Mouse (Mus musculus) kidney, postnatal 0 days (tissue): ENCODE results near the gene Cdca8. TPM values are rescaled to one million over a fixed set of nuclear protein-coding genes. Genes with fewer than 3 reads are reported as not detected.

ENCODE experiments used
- ATAC-seq: fragments of 200-750 bp; cut with Nextera tagmentation; replicated peaks from 2 replicates; pipeline ENCODE4 v1.8.0; 2017; ENCODE audit warnings: low read depth, moderate number of reproducible peaks, moderate TSS enrichment, moderate library complexity; ENCODE audit not compliant: low FRiP score
- DNase-seq: peaks from one replicate; pipeline ENCODE4 v3.0.0-alpha.2; 2016; ENCODE audit warnings: low spot score
- H3K27ac ChIP-seq: fragments of 300-500 bp; sonication (generic); 2 replicates; pipeline ENCODE4 v1.5.1; 2014; ENCODE audit warnings: mild to moderate bottlenecking
- H3K27me3 ChIP-seq: fragments of 300-500 bp; sonication (generic); 2 replicates; pipeline ENCODE4 v1.6.1; 2014; ENCODE audit warnings: low read length, mixed read lengths; ENCODE audit not compliant: insufficient read depth
- H3K36me3 ChIP-seq: fragments of 300-500 bp; sonication (generic); 2 replicates; pipeline ENCODE4 v1.6.1; 2014; ENCODE audit warnings: low read length, mixed read lengths; ENCODE audit not compliant: insufficient read depth
- H3K4me1 ChIP-seq: fragments of 300-500 bp; sonication (generic); replicated peaks from 2 replicates; pipeline ENCODE4 v1.6.1; 2014; ENCODE audit warnings: antibody characterized with exemption, low read length, mixed read lengths; ENCODE audit not compliant: insufficient read depth
- H3K4me2 ChIP-seq: fragments of 300-500 bp; sonication (generic); 2 replicates; pipeline ENCODE4 v1.6.1; 2014; ENCODE audit warnings: mild to moderate bottlenecking, low read length, moderate library complexity, mixed read lengths
- H3K4me3 ChIP-seq: fragments of 300-500 bp; sonication (generic); replicated peaks from 2 replicates; pipeline ENCODE4 v1.5.1; 2014; ENCODE audit warnings: low read depth, low read length
- H3K9ac ChIP-seq: fragments of 300-500 bp; sonication (generic); 2 replicates; pipeline ENCODE4 v1.6.1; 2014; ENCODE audit warnings: low read depth, low read length
- H3K9me3 ChIP-seq: fragments of 300-500 bp; sonication (generic); replicated peaks from 2 replicates; pipeline ENCODE4 v1.6.1; 2016; ENCODE audit warnings: low read length, inconsistent platforms, mixed read lengths
- CTCF ChIP-seq: IDR thresholded peaks from 2 replicates; pipeline ENCODE4 v1.5.1; 2016; ENCODE audit warnings: antibody characterized with exemption, low read depth, mild to moderate bottlenecking, moderate library complexity
- WGBS: fragments of 180-500 bp; shearing (Covaris S2); extraction: QIAGEN DNeasy Blood & Tissue Kit; methylation state at CpG from one replicate; pipeline ENCODE4 v1.1.7; 2014; 5-methylcytosine and 5-hydroxymethylcytosine counted together
- polyA plus RNA-seq: library from polyadenylated mRNA; unstranded; fragments of >200 nt; fragmentation: Nextera tagmentation; extraction: Ambion mirVana; gene quantifications from 2 replicates; pipeline ENCODE4 v1.2.1, GENCODE M21; 2015

Gene Cdca8
- polyA plus RNA-seq, 1 experiment from 2014 or later, result 42.8 TPM

DNA sequence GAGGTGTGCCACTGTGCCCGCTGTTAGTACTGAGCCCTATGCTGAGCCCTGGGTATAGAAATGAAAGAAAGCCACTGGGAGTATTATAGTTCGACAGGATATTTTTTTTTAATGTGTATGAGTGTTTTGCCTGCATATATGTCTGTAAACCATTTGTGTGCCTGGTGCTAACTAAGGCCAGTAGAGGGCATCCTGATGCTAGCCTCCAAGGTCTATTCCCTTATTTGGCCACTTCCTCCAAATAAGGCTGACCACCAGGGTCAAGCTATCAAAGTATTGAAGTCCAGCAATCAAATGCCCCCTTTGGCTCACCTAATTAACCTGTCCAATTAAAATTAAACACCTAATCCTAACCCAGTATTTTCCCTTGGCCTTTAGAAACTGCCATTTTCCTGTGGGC, 5.8 kb upstream of the Cdca8 start:
- ATAC-seq, result no peak
- Histone ChIP-seq H3K36me3 (peaks cover 10% of the 10 kb centered on the region; the same call in 1 of the 2 replicates), H3K4me3 (no peak overlapping the region), H3K9ac (no peak overlapping the region), H3K27me3 (no peaks in the 10 kb centered on the region), H3K27ac (no peak overlapping the region), H3K9me3 (no peaks in the 10 kb centered on the region), H3K4me1 (0 out of 2 replicates have a peak, but pooled peaks cover under 1% of the 10 kb centered on the region), H3K4me2 (no peak overlapping the region)
- WGBS, result 73% methylated on average over 2 of the region's 2 CpGs
- DNase-seq, result peak; percentile 70
- TF ChIP-seq CTCF, result peak; percentile 72

DNA sequence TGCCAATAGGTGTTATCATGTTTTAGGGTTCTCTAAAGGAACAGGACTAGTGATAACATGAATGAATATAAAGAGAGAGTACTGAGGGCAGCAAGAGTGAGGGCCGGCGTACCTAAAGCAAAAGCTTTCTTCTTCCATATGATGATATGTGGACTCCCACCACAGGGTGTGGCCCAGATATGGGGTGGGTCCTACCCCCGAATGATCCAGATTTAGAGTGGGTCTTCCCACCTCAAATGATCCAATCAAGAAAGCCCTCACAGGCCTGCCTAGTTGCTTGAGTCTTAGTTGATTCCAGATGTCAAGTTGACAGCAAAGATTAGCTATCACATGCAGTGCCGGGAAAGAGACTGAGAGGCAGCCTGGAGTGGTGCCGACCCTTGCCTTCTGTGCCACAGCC, 4.7 kb upstream of the Cdca8 start:
- no peak for TF ChIP-seq CTCF

DNA sequence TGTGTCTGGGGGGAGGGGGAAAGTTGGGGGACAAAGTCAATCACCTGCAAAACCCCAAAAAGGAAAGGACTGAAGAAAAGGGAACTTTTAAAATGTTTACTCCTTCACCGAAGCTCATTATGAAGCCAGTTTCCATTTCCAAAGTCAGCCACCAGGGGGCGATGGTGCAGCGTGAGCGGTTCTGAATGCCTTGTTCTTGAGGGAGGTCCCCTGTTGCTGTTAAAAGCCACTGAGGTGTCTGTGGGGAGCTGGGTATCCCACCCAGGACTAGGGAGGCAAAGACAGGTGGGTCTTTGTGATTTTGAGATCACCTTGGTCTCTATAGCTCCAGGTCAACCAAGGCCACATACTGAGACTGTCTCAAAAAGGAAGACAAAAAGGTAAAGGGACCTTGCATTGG, 3.9 kb upstream of the Cdca8 start:
- H3K36me3 ChIP-seq, result peaks cover 17% of the 10 kb centered on the region; the same call in 1 of the 2 replicates
- no peak overlapping the region for H3K9ac ChIP-seq
- TF ChIP-seq CTCF, result peak; percentile 98
- H3K4me3 ChIP-seq, result no peak overlapping the region
- H3K9me3 ChIP-seq, result no peaks in the 10 kb centered on the region
- ATAC-seq (0 out of 2 replicates have a peak, but pooled peaks have one; percentile 18), DNase-seq (peak; percentile 76)
- no peak overlapping the region for H3K27ac ChIP-seq
- H3K27me3 ChIP-seq, result no peaks in the 10 kb centered on the region
- no peaks in the 10 kb centered on the region for H3K4me1 ChIP-seq
- 6% methylated on average over 4 of the region's 4 CpGs for WGBS
- no peak overlapping the region for H3K4me2 ChIP-seq

More for the DNA sequence above, 4.7 kb upstream of the Cdca8 start:
- Histone ChIP-seq H3K27ac (no peak overlapping the region), H3K4me1 (no peaks in the 10 kb centered on the region), H3K36me3 (peaks cover 13% of the 10 kb centered on the region; the same call in 1 of the 2 replicates), H3K9me3 (no peaks in the 10 kb centered on the region), H3K27me3 (no peaks in the 10 kb centered on the region), H3K4me2 (no peak overlapping the region), H3K9ac (no peak overlapping the region), H3K4me3 (no peak overlapping the region)
- ATAC-seq (no peak), DNase-seq (no peak)
- 90% methylated on average over 5 of the region's 5 CpGs for WGBS

DNA sequence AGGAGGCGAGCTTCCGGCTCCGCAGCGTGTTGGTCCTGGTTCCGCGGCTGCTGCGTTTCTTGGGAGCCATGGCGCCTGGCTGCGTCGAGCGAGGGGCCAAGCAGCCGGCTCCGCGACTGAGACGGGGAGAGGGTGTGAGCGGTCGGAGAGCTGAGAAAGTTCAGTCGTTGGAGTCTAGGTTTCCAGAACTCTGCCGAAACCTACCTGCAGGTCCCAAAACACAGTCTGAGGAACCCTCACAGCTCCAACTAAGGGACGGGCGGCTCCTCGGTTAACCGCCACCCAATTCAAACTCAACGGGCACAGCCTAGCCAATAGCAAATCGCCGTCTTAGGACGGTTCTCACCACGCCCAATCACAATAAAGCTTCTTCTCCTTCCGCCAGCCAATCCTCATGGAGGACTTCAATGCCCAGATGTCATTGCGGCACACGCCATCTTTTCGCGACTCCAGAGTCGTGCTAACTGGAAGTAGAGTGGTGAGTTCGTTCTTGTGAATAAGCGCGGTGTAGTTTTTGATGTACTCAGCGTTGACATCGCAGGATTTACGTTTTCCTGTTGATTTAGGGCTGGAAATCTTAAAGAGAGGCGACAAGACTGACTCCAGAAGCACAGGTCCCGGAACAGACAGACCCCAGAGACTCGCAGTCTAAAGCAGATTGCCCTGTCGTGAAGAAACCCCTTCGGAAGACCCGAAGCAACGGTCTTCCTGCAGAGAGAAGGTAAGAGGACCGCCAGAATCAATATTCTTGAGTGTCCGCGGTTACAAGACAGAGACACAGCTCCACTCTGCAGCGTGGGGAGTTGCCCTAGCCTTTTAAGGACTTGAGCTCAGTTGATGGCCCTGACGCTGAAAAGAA, 2.3 kb downstream of the Cdca8 start, which contains the start of gene 9930104L06Rik:
9930104L06Rik (plus strand) TSS at position 436 of the 859 bp plus-strand sequence.
- no peak within 1 kb of the TSS; the same call in 1 of the 2 replicates for H3K27ac ChIP-seq
- under 1% methylated on average over 52 of the region's 52 CpGs for WGBS
- peak; percentile 99 for DNase-seq
- peaks cover 13% of the 10 kb centered on the region for H3K4me1 ChIP-seq
- TF ChIP-seq CTCF, result no peak
- peak; percentile 99 for ATAC-seq
- peaks cover 16% of the 10 kb centered on the region; the same call in 1 of the 2 replicates for H3K36me3 ChIP-seq
- peak within 1 kb of the TSS; percentile 93 for H3K4me2 ChIP-seq
- peak within 1 kb of the TSS; percentile 75 for H3K9ac ChIP-seq
- no peaks in the 10 kb centered on the region for H3K9me3 ChIP-seq
- peak within 1 kb of the TSS; percentile 88 for H3K4me3 ChIP-seq
- H3K27me3 ChIP-seq, result no peaks in the 10 kb centered on the region

DNA sequence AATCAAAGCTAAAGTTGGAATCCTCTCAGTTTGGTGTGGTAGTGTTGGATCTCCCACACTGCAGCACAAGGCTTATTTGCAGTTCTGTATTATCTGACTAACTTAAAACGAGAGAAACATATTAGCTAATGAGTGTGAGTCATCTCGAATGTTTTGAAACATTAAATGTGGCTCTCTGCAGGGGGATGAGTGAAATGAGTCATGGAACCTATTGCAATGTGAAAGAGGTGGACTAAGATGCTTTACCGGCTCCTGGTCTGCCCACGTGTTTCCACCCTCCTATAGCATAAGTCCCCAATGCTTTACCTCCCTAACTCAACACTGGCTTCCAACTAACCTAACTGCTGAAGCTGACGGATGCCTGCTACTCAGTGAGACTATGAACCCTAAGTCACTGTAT, 11.0 kb downstream of the Cdca8 start:
- Histone ChIP-seq H3K4me3 (no peak overlapping the region), H3K36me3 (peaks cover 44% of the 10 kb centered on the region; the same call in 1 of the 2 replicates), H3K27me3 (no peaks in the 10 kb centered on the region), H3K9me3 (no peaks in the 10 kb centered on the region), H3K4me1 (no peaks in the 10 kb centered on the region), H3K27ac (no peak overlapping the region), H3K4me2 (no peak overlapping the region), H3K9ac (no peak overlapping the region)
- no peak for DNase-seq
- no peak for TF ChIP-seq CTCF
- WGBS, result 86% methylated on average over 5 of the region's 5 CpGs
- no peak for ATAC-seq

DNA sequence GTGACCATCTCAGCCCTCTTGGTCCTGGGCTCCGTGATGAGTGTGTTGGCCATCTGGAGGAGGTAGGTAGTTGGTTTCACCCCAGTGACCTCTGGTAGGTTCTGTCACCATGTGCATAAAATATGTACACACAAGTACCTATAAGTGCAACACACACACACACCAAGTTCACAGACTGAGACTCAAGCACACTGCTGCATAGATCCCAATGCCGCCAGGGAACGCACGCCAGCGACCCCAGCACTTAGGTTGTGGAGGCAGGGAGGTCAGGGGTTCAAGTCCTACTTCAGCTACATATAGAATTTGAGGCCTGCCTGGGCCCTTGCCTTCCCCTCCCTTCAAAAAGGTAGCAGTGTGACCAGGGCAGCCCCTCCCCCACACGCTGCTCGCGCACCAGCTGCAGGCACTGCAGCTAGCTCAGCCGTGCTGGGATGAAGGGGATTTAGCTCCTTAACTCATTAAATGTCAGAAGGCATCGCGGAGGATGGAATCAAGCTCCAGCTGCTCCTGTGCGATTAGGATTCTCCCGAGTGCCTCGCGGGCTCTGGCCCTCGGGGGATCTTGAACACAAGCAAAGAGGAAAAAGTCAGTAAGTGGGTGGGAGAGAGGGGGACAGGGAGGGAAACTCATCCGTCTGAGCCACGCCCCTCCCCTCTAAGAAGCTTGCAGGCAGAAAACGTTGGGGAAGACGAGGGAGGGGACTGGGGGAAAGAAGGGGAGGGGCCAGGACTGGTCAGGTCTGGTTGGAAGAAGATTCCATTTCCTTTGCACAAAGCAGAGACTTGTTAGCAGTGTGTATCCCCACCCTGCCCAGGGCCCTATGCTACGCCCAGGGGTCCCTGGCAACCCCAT, 32.9 kb downstream of the Cdca8 start:
- no peak for TF ChIP-seq CTCF
- DNase-seq (peak; percentile 40), ATAC-seq (no peak)
- Histone ChIP-seq H3K9me3 (no peaks in the 10 kb centered on the region), H3K9ac (no peak overlapping the region), H3K27ac (no peak overlapping the region), H3K27me3 (no peaks in the 10 kb centered on the region), H3K4me2 (peak overlapping the region; percentile 50), H3K4me1 (0 out of 2 replicates have a peak, but pooled peaks cover 8% of the 10 kb centered on the region), H3K36me3 (no peaks in the 10 kb centered on the region), H3K4me3 (no peak overlapping the region)
- WGBS, result 7% methylated on average over 21 of the region's 21 CpGs
